Mouse (Mus musculus) forelimb bud, embryonic 11.5 days (tissue): ENCODE results near the gene Katnb1.

Experiments used
- DNase-seq: peaks from one replicate; pipeline ENCODE4 v3.0.0-alpha.2; 2012; ENCODE audit warnings: low read depth, low spot score

Gene Katnb1

GRCm38 (mm10) chr8:95080381-95081341 lies at the start of gene Katnb1:
Gene Katnb1 (plus strand): TSS chr8:95081186.
- DNase-seq = peak; percentile 100

GRCm38 (mm10) chr8:95037106-95037925 lies 43.7 kb upstream of the Katnb1 start:
- DNase-seq = peak; percentile 46

GRCm38 (mm10) chr8:95041883-95042784 lies 38.9 kb upstream of the Katnb1 start:
- DNase-seq = no peak

- no peak for DNase-seq
Measured at GRCm38 (mm10) chr8:95044811-95045210, 36.2 kb upstream of the Katnb1 start.

GRCm38 (mm10) chr8:95046982-95047381 lies 34.0 kb upstream of the Katnb1 start:
- no peak for DNase-seq

- DNase-seq = no peak
Measured at GRCm38 (mm10) chr8:95047884-95048680, 32.9 kb upstream of the Katnb1 start.

- peak; percentile 9 for DNase-seq
Measured at GRCm38 (mm10) chr8:95049636-95050035, 31.4 kb upstream of the Katnb1 start.

- no peak for DNase-seq
Measured at GRCm38 (mm10) chr8:95054438-95054837, 26.5 kb upstream of the Katnb1 start.

GRCm38 (mm10) chr8:95054927-95055510 lies 26.0 kb upstream of the Katnb1 start, which contains the start of gene Drc7:
Gene Drc7 (plus strand): TSS chr8:95055103.
- peak; percentile 29 for DNase-seq

GRCm38 (mm10) chr8:95056414-95056813 lies 24.6 kb upstream of the Katnb1 start:
- DNase-seq = no peak

GRCm38 (mm10) chr8:95058661-95059060 lies 22.3 kb upstream of the Katnb1 start:
- no peak for DNase-seq

GRCm38 (mm10) chr8:95059812-95060533 lies 21.0 kb upstream of the Katnb1 start:
- DNase-seq = no peak

GRCm38 (mm10) chr8:95064531-95064930 lies 16.5 kb upstream of the Katnb1 start:
- DNase-seq = no peak

- DNase-seq = peak; percentile 43
Measured at GRCm38 (mm10) chr8:95067582-95067981, 13.4 kb upstream of the Katnb1 start.

GRCm38 (mm10) chr8:95075504-95075903 lies 5.5 kb upstream of the Katnb1 start:
- no peak for DNase-seq

- no peak for DNase-seq
Measured at GRCm38 (mm10) chr8:95076151-95076550, 4.8 kb upstream of the Katnb1 start.

GRCm38 (mm10) chr8:95078055-95078454 lies 2.9 kb upstream of the Katnb1 start:
- DNase-seq = no peak

- DNase-seq = no peak
Measured at GRCm38 (mm10) chr8:95079305-95079704, 1.7 kb upstream of the Katnb1 start.

GRCm38 (mm10) chr8:95081650-95082049 lies 664 bp downstream of the Katnb1 start:
- DNase-seq = no peak
